Mouse (Mus musculus) kidney, postnatal 14 days (tissue): ENCODE results near the gene Rgsl1.

ENCODE experiments used
- DNase-seq: peaks from one replicate; pipeline ENCODE4 v3.0.0; 2022; ENCODE audit warnings: mixed read lengths

Gene Rgsl1

GRCm38 (mm10) chr1:153740145-153740544 lies 103.8 kb downstream of the Rgsl1 start, which contains the start of gene Rgs16:
Gene Rgs16 (plus strand): TSS chr1:153740349.
- DNase-seq: peak; percentile 86

GRCm38 (mm10) chr1:153739437-153740015 lies 104.4 kb downstream of the Rgsl1 start:
- DNase-seq: no peak

- DNase-seq: no peak
These were observed 106.5 kb downstream of the Rgsl1 start for GRCm38 (mm10) chr1:153737101-153738085.

- DNase-seq: no peak
These were observed 107.8 kb downstream of the Rgsl1 start for GRCm38 (mm10) chr1:153736096-153736495.

- no peak for DNase-seq
These were observed 109.1 kb downstream of the Rgsl1 start for GRCm38 (mm10) chr1:153734866-153735265.

GRCm38 (mm10) chr1:153733181-153733580 lies 110.8 kb downstream of the Rgsl1 start:
- no peak for DNase-seq

GRCm38 (mm10) chr1:153730671-153731070 lies 113.3 kb downstream of the Rgsl1 start:
- peak; percentile 72 for DNase-seq

GRCm38 (mm10) chr1:153729806-153730205 lies 114.1 kb downstream of the Rgsl1 start:
- no peak for DNase-seq
